Mouse (Mus musculus): ENCODE measurements around the gene Evi2.

GRCm38 (mm10) chr11:79483392-79483791 is 47.0 kb downstream of the Evi2 start:
- no peak for TF ChIP-seq CTCF (IDR thresholded peaks at IDR 0.05; ENCODE audit: low read depth)
- no peak for TF ChIP-seq EP300 (IDR thresholded peaks at IDR 0.05; ENCODE audit: low read depth)

All from heart, postnatal 0 days (tissue).